Mouse (Mus musculus) lung, embryonic 15.5 days (tissue): ENCODE measurements around the gene Hdac4. TPM values are rescaled to one million over a fixed set of nuclear protein-coding genes. Genes with fewer than 3 reads are reported as not detected.

ENCODE experiments used
- ATAC-seq: fragments of 200-750 bp; cut with Nextera tagmentation; 2 replicates; pipeline ENCODE4 v1.8.0; 2017; ENCODE audit warnings: moderate number of reproducible peaks, borderline replicate concordance; ENCODE audit not compliant: low FRiP score, low TSS enrichment; ENCODE audit errors: extremely low read depth
- H3K27ac ChIP-seq: fragments of 300-500 bp; sonication (generic); 2 replicates; pipeline ENCODE4 v1.5.1; 2015; ENCODE audit warnings: moderate library complexity, mild to moderate bottlenecking, inconsistent platforms
- H3K27me3 ChIP-seq: fragments of 300-500 bp; sonication (generic); 2 replicates; pipeline ENCODE4 v1.6.1; 2015; ENCODE audit warnings: inconsistent platforms
- H3K36me3 ChIP-seq: fragments of 300-500 bp; sonication (generic); 2 replicates; pipeline ENCODE4 v1.6.1; 2015; ENCODE audit warnings: inconsistent platforms
- H3K4me1 ChIP-seq: fragments of 300-500 bp; sonication (generic); 2 replicates; pipeline ENCODE4 v1.6.1; 2015; ENCODE audit warnings: inconsistent platforms
- H3K4me2 ChIP-seq: fragments of 300-500 bp; sonication (generic); 2 replicates; pipeline ENCODE4 v1.6.1; 2015; ENCODE audit warnings: inconsistent platforms, mild to moderate bottlenecking, moderate library complexity
- H3K4me3 ChIP-seq: fragments of 300-500 bp; sonication (generic); 2 replicates; pipeline ENCODE4 v1.5.1; 2015; ENCODE audit warnings: mild to moderate bottlenecking, inconsistent platforms
- H3K9ac ChIP-seq: fragments of 300-500 bp; sonication (generic); 2 replicates; pipeline ENCODE4 v1.6.1; 2015; ENCODE audit warnings: inconsistent platforms
- H3K9me3 ChIP-seq: fragments of 300-500 bp; sonication (generic); 2 replicates; pipeline ENCODE4 v1.6.1; 2016; ENCODE audit warnings: inconsistent platforms
- WGBS: fragments of 180-500 bp; shearing (Covaris S2); methylation state at CpG from one replicate; pipeline ENCODE4 v1.1.7; 2015; 5-methylcytosine and 5-hydroxymethylcytosine counted together
- polyA plus RNA-seq: library from polyadenylated mRNA; unstranded; fragments of >200 nt; fragmentation: Nextera tagmentation; extraction: Ambion mirVana; gene quantifications from 2 replicates; pipeline ENCODE4 v1.2.1, GENCODE M21; 2015

Gene Hdac4
- polyA plus RNA-seq, 1 experiment from 2014 or later = 19.1 TPM

GRCm38 (mm10) chr1:92107521-92107920 lies 88.0 kb downstream of the Hdac4 start:
- H3K4me2 ChIP-seq = no peak overlapping the region
- H3K9me3 ChIP-seq = no peaks in the 10 kb centered on the region
- H3K9ac ChIP-seq = no peak overlapping the region
- no peak for ATAC-seq
- peaks cover 2% of the 10 kb centered on the region; the same call in 1 of the 2 replicates for H3K4me1 ChIP-seq
- H3K27ac ChIP-seq = no peak overlapping the region
- H3K36me3 ChIP-seq = no peaks in the 10 kb centered on the region
- no peaks in the 10 kb centered on the region for H3K27me3 ChIP-seq
- 88% methylated on average over 2 of the region's 2 CpGs for WGBS
- no peak overlapping the region for H3K4me3 ChIP-seq

- 89% methylated on average over 4 of the region's 4 CpGs for WGBS
- H3K4me1 ChIP-seq = 0 out of 2 replicates have a peak, but pooled peaks cover 2% of the 10 kb centered on the region
- no peak for ATAC-seq
Observed at GRCm38 (mm10) chr1:92106486-92107160, 88.9 kb downstream of the Hdac4 start.

GRCm38 (mm10) chr1:92104718-92105117 lies 90.8 kb downstream of the Hdac4 start:
- WGBS = 73% methylated on average over 3 of the region's 3 CpGs
- H3K36me3 ChIP-seq = no peaks in the 10 kb centered on the region
- H3K4me1 ChIP-seq = peaks cover 9% of the 10 kb centered on the region
- H3K4me2 ChIP-seq = no peak overlapping the region
- no peaks in the 10 kb centered on the region for H3K27me3 ChIP-seq
- H3K27ac ChIP-seq = no peak overlapping the region
- no peak overlapping the region for H3K9ac ChIP-seq
- H3K4me3 ChIP-seq = no peak overlapping the region
- no peaks in the 10 kb centered on the region for H3K9me3 ChIP-seq
- ATAC-seq = no peak

More at GRCm38 (mm10) chr1:92106486-92107160, 88.9 kb downstream of the Hdac4 start:
- Histone ChIP-seq H3K27me3 (no peaks in the 10 kb centered on the region), H3K27ac (no peak overlapping the region), H3K4me3 (no peak overlapping the region), H3K9ac (no peak overlapping the region), H3K36me3 (no peaks in the 10 kb centered on the region), H3K4me2 (no peak overlapping the region), H3K9me3 (no peaks in the 10 kb centered on the region)

- H3K4me3 ChIP-seq = no peak overlapping the region
- H3K4me1 ChIP-seq = peaks cover 9% of the 10 kb centered on the region
- H3K27me3 ChIP-seq = no peaks in the 10 kb centered on the region
- no peak overlapping the region for H3K4me2 ChIP-seq
- no peak for ATAC-seq
- H3K9me3 ChIP-seq = no peaks in the 10 kb centered on the region
- H3K9ac ChIP-seq = no peak overlapping the region
- H3K27ac ChIP-seq = no peak overlapping the region
- H3K36me3 ChIP-seq = no peaks in the 10 kb centered on the region
Observed at GRCm38 (mm10) chr1:92103971-92104370, 91.5 kb downstream of the Hdac4 start.

GRCm38 (mm10) chr1:92103377-92103776 lies 92.1 kb downstream of the Hdac4 start:
- H3K9me3 ChIP-seq = no peaks in the 10 kb centered on the region
- WGBS = 54% methylated on average over 3 of the region's 3 CpGs
- no peak for ATAC-seq

GRCm38 (mm10) chr1:92102825-92103224 lies 92.7 kb downstream of the Hdac4 start:
- ATAC-seq = no peak
- H3K27me3 ChIP-seq = no peaks in the 10 kb centered on the region
- no peak overlapping the region for H3K9ac ChIP-seq
- H3K4me2 ChIP-seq = no peak overlapping the region
- peaks cover 9% of the 10 kb centered on the region for H3K4me1 ChIP-seq
- WGBS = 91% methylated on average over 1 of the region's 1 CpGs
- no peaks in the 10 kb centered on the region for H3K9me3 ChIP-seq
- H3K36me3 ChIP-seq = no peaks in the 10 kb centered on the region
- H3K27ac ChIP-seq = no peak overlapping the region
- H3K4me3 ChIP-seq = no peak overlapping the region

More at GRCm38 (mm10) chr1:92103377-92103776, 92.1 kb downstream of the Hdac4 start:
- Histone ChIP-seq H3K4me1 (peaks cover 9% of the 10 kb centered on the region), H3K9ac (no peak overlapping the region), H3K36me3 (no peaks in the 10 kb centered on the region), H3K27ac (no peak overlapping the region), H3K27me3 (no peaks in the 10 kb centered on the region), H3K4me3 (no peak overlapping the region), H3K4me2 (no peak overlapping the region)

GRCm38 (mm10) chr1:92100371-92100891 lies 95.1 kb downstream of the Hdac4 start:
- no peak overlapping the region for H3K9ac ChIP-seq
- H3K4me1 ChIP-seq = peaks cover 9% of the 10 kb centered on the region
- no peak overlapping the region for H3K4me2 ChIP-seq
- 56% methylated on average over 4 of the region's 4 CpGs for WGBS
- H3K4me3 ChIP-seq = no peak overlapping the region
- H3K9me3 ChIP-seq = no peaks in the 10 kb centered on the region
- H3K27ac ChIP-seq = no peak overlapping the region
- H3K27me3 ChIP-seq = no peaks in the 10 kb centered on the region
- no peaks in the 10 kb centered on the region for H3K36me3 ChIP-seq
- ATAC-seq = peak; percentile 46; the same call in 1 of the 2 replicates

GRCm38 (mm10) chr1:92099964-92100363 lies 95.5 kb downstream of the Hdac4 start:
- Histone ChIP-seq H3K36me3 (no peaks in the 10 kb centered on the region), H3K4me2 (no peak overlapping the region), H3K4me1 (peaks cover 9% of the 10 kb centered on the region), H3K9ac (no peak overlapping the region), H3K9me3 (no peaks in the 10 kb centered on the region), H3K27ac (no peak overlapping the region), H3K27me3 (no peaks in the 10 kb centered on the region), H3K4me3 (no peak overlapping the region)
- no peak for ATAC-seq
- 80% methylated on average over 4 of the region's 4 CpGs for WGBS

GRCm38 (mm10) chr1:92099502-92099901 lies 96.0 kb downstream of the Hdac4 start:
- no peak overlapping the region for H3K4me3 ChIP-seq
- H3K9ac ChIP-seq = no peak overlapping the region
- ATAC-seq = no peak
- peaks cover 9% of the 10 kb centered on the region for H3K4me1 ChIP-seq
- no peaks in the 10 kb centered on the region for H3K36me3 ChIP-seq
- no peak overlapping the region for H3K4me2 ChIP-seq
- no peak overlapping the region for H3K27ac ChIP-seq
- 56% methylated on average over 4 of the region's 4 CpGs for WGBS
- H3K27me3 ChIP-seq = no peaks in the 10 kb centered on the region
- no peaks in the 10 kb centered on the region for H3K9me3 ChIP-seq

GRCm38 (mm10) chr1:92098456-92098855 lies 97.0 kb downstream of the Hdac4 start:
- no peaks in the 10 kb centered on the region for H3K9me3 ChIP-seq
- 87% methylated on average over 3 of the region's 3 CpGs for WGBS
- no peak for ATAC-seq
- no peak overlapping the region for H3K4me3 ChIP-seq
- H3K9ac ChIP-seq = no peak overlapping the region
- H3K27ac ChIP-seq = no peak overlapping the region
- no peaks in the 10 kb centered on the region for H3K27me3 ChIP-seq
- peaks cover 9% of the 10 kb centered on the region for H3K4me1 ChIP-seq
- H3K4me2 ChIP-seq = no peak overlapping the region
- H3K36me3 ChIP-seq = no peaks in the 10 kb centered on the region

- ATAC-seq = no peak
- Histone ChIP-seq H3K4me1 (peaks cover 6% of the 10 kb centered on the region), H3K36me3 (no peaks in the 10 kb centered on the region), H3K27me3 (no peaks in the 10 kb centered on the region), H3K9me3 (no peaks in the 10 kb centered on the region), H3K9ac (no peak overlapping the region), H3K4me3 (no peak overlapping the region), H3K4me2 (no peak overlapping the region), H3K27ac (no peak overlapping the region)
- 63% methylated on average over 3 of the region's 3 CpGs for WGBS
Observed at GRCm38 (mm10) chr1:92096991-92097525, 98.4 kb downstream of the Hdac4 start.

GRCm38 (mm10) chr1:92092286-92092685 lies 103.2 kb downstream of the Hdac4 start:
- no peaks in the 10 kb centered on the region for H3K36me3 ChIP-seq
- no peaks in the 10 kb centered on the region for H3K4me1 ChIP-seq
- no peak overlapping the region for H3K9ac ChIP-seq
- ATAC-seq = no peak
- no peaks in the 10 kb centered on the region for H3K9me3 ChIP-seq
- no peak overlapping the region for H3K27ac ChIP-seq
- no peak overlapping the region for H3K4me2 ChIP-seq
- no peak overlapping the region for H3K4me3 ChIP-seq
- WGBS = 87% methylated on average over 4 of the region's 4 CpGs
- H3K27me3 ChIP-seq = no peaks in the 10 kb centered on the region
